Mouse (Mus musculus) hindbrain, embryonic 16.5 days (tissue): Measurements from ENCODE around the gene Gm3696. TPM values are rescaled to one million over a fixed set of nuclear protein-coding genes. Genes with fewer than 3 reads are reported as not detected.
"Not testable (repeated sequence)": the region's sequence is repeated elsewhere in the genome, so short reads cannot be mapped to it uniquely, and the experiment has no call there.

Source experiments
- ATAC-seq: fragments of 200-750 bp; cut with Nextera tagmentation; 2 replicates; pipeline ENCODE4 v1.8.0; 2017; ENCODE audit warnings: moderate TSS enrichment, moderate library complexity
- H3K27ac ChIP-seq: fragments of 300-500 bp; sonication (generic); 2 replicates; pipeline ENCODE4 v1.5.1; 2014; ENCODE audit warnings: low read depth, mild to moderate bottlenecking, control low read depth, low read length, moderate library complexity
- H3K27me3 ChIP-seq: fragments of 300-500 bp; sonication (generic); replicated peaks from 2 replicates; pipeline ENCODE4 v1.6.1; 2014; ENCODE audit warnings: low read length; ENCODE audit not compliant: control insufficient read depth, insufficient read depth
- H3K36me3 ChIP-seq: fragments of 300-500 bp; sonication (generic); 2 replicates; pipeline ENCODE4 v1.6.1; 2014; ENCODE audit warnings: mild to moderate bottlenecking, low read length, moderate library complexity, mixed read lengths; ENCODE audit not compliant: control insufficient read depth, insufficient read depth
- H3K4me1 ChIP-seq: fragments of 300-500 bp; sonication (generic); 2 replicates; pipeline ENCODE4 v1.6.1; 2014; ENCODE audit warnings: low read depth, low read length; ENCODE audit not compliant: control insufficient read depth, insufficient read depth
- H3K4me2 ChIP-seq: fragments of 300-500 bp; sonication (generic); 2 replicates; pipeline ENCODE4 v1.6.1; 2014; ENCODE audit warnings: mild to moderate bottlenecking, low read length, control low read depth, moderate library complexity
- H3K4me3 ChIP-seq: fragments of 300-500 bp; sonication (generic); 2 replicates; pipeline ENCODE4 v1.5.1; 2014; ENCODE audit warnings: mild to moderate bottlenecking, low read length, control low read depth, moderate library complexity
- H3K9ac ChIP-seq: fragments of 300-500 bp; sonication (generic); 2 replicates; pipeline ENCODE4 v1.6.1; 2014; ENCODE audit warnings: low read depth, mild to moderate bottlenecking, control low read depth, low read length, moderate library complexity
- H3K9me3 ChIP-seq: fragments of 300-500 bp; sonication (generic); 2 replicates; pipeline ENCODE4 v1.6.1; 2014; ENCODE audit warnings: mild to moderate bottlenecking, low read length, moderate library complexity; ENCODE audit not compliant: control insufficient read depth
- WGBS: fragments of 180-500 bp; shearing (Covaris S2); extraction: QIAGEN DNeasy Blood & Tissue Kit; methylation state at CpG from one replicate; pipeline ENCODE4 v1.1.7; 2014; 5-methylcytosine and 5-hydroxymethylcytosine counted together
- polyA plus RNA-seq: library from polyadenylated mRNA; unstranded; fragments of >200 nt; fragmentation: Nextera tagmentation; extraction: Ambion mirVana; gene quantifications from 2 replicates; pipeline ENCODE4 v1.2.1, GENCODE M21; 2015

The Gm3696 gene
- 7.3 and 8.4 TPM in 2 replicates for polyA plus RNA-seq

- not testable (repeated sequence) for H3K4me2 ChIP-seq, H3K4me1 ChIP-seq, H3K27ac ChIP-seq, ATAC-seq, H3K9ac ChIP-seq, H3K4me3 ChIP-seq, H3K27me3 ChIP-seq, H3K9me3 ChIP-seq, H3K36me3 ChIP-seq
- WGBS, result 96% methylated on average over 1 of the region's 3 CpGs
These were observed at the start of gene Gm3696 for GRCm38 (mm10) chr14:7100521-7100920. Gm3696 (minus strand) TSS chr14:7100621.

GRCm38 (mm10) chr14:7125312-7125711, 24.9 kb upstream of the Gm3696 start, which contains the start of gene Gm6676:
Gm6676 (minus strand) TSS chr14:7125412.
- not testable (repeated sequence) for H3K9ac ChIP-seq, H3K27ac ChIP-seq, H3K4me3 ChIP-seq, H3K27me3 ChIP-seq, H3K4me1 ChIP-seq, H3K9me3 ChIP-seq, H3K4me2 ChIP-seq, H3K36me3 ChIP-seq, ATAC-seq
- no CpG with 5 or more reads among the region's 2 CpGs for WGBS

GRCm38 (mm10) chr14:7105124-7105802, 4.8 kb upstream of the Gm3696 start:
- 0% methylated on average over 3 of the region's 54 CpGs for WGBS
- not testable (repeated sequence) for H3K36me3 ChIP-seq, H3K4me1 ChIP-seq, H3K27me3 ChIP-seq, H3K9me3 ChIP-seq
- Histone ChIP-seq H3K27ac (peak overlapping the region; percentile 80), H3K9ac (peak overlapping the region; percentile 70), H3K4me2 (peak overlapping the region; percentile 51), H3K4me3 (peak overlapping the region; percentile 45)
- ATAC-seq, result peak; percentile 73

- WGBS, result no CpG with 5 or more reads among the region's 2 CpGs
- not testable (repeated sequence) for H3K27me3 ChIP-seq, H3K9me3 ChIP-seq, H3K4me3 ChIP-seq, H3K4me1 ChIP-seq, H3K27ac ChIP-seq, ATAC-seq, H3K36me3 ChIP-seq, H3K9ac ChIP-seq, H3K4me2 ChIP-seq
These were observed 55.6 kb downstream of the Gm3696 start, which contains the start of gene Gm3685 for GRCm38 (mm10) chr14:7044870-7045269. Gm3685 (minus strand) TSS chr14:7044970.

Other genes starting within 250 kb of the Gm3696 start
- gene Gm3667, start 210.7 kb downstream of the Gm3696 start, polyA plus RNA-seq, result 14.0 and 14.8 TPM in 2 replicates
- not detected in 2 replicates for gene Gm6356, start 126.8 kb downstream of the Gm3696 start, polyA plus RNA-seq
- 4.1 and 4.5 TPM in 2 replicates for gene Gm10406, start 73.2 kb downstream of the Gm3696 start, polyA plus RNA-seq
- gene Gm3685, start 55.7 kb downstream of the Gm3696 start, polyA plus RNA-seq, result not detected in 2 replicates
- gene Gm6676, start 24.8 kb upstream of the Gm3696 start, polyA plus RNA-seq, result not detected in 2 replicates
- gene Gm3512, start 73.9 kb upstream of the Gm3696 start, polyA plus RNA-seq, result 11.3 and 11.4 TPM in 2 replicates
- gene Gm16434, start 93.9 kb upstream of the Gm3696 start, polyA plus RNA-seq, result not detected in 2 replicates
- gene Gm3727, start 164.1 kb upstream of the Gm3696 start, polyA plus RNA-seq, result not detected in 2 replicates
- gene Gm3739, start 214.4 kb upstream of the Gm3696 start, polyA plus RNA-seq, result 6.6 and 7.6 TPM in 2 replicates
- gene Gm5797, start 231.8 kb upstream of the Gm3696 start, polyA plus RNA-seq, result not detected in 2 replicates